In genomic region chr1:172376758-172377458, GRCm38 (mm10) we compare ENCODE assay signal across 8 mouse cellular contexts. TPM values are rescaled to one million over a fixed set of nuclear protein-coding genes. Genes with fewer than 3 reads are reported as not detected.
DNase-seq lines count a peak whose midpoint lies in the region; ATAC-seq lines count a peak whose summit lies in the region.

No protein-coding gene starts in this region.

- H3K9ac ChIP-seq in embryonic facial prominence, embryonic 13.5 days: peak overlapping the region; percentile 92
- H3K9ac ChIP-seq in liver, embryonic 13.5 days: peak overlapping the region; percentile 87
- H3K9ac ChIP-seq in neural tube, embryonic 13.5 days: peak overlapping the region; percentile 90

- H3K4me2 ChIP-seq in embryonic facial prominence, embryonic 13.5 days: peak overlapping the region; percentile 98
- H3K4me2 ChIP-seq in liver, embryonic 13.5 days: peak overlapping the region; percentile 97
- peak overlapping the region; percentile 87 for H3K4me2 ChIP-seq in neural tube, embryonic 13.5 days

- peak; percentile 59 to 69 for DNase-seq in cerebellum, postnatal 10 days
- DNase-seq in cerebellum, adult 9-11 months: no peak
- no peak for DNase-seq in hindbrain, embryonic 10.5 days (ENCODE audit: low spot score)
- DNase-seq in liver, embryonic 13.5 days: peak; percentile 20
- DNase-seq in right cerebral cortex, postnatal 25 days: no peak

- H3K27me3 ChIP-seq in embryonic facial prominence, embryonic 13.5 days: no peaks in the 10 kb centered on the region
- H3K27me3 ChIP-seq in hindbrain, embryonic 10.5 days (ENCODE audit: insufficient read depth, poor library complexity, severe bottlenecking): no peaks in the 10 kb centered on the region; the same call in 1 of the 2 replicates
- H3K27me3 ChIP-seq in liver, embryonic 13.5 days: peaks cover 2% of the 10 kb centered on the region; the same call in 1 of the 2 replicates
- H3K27me3 ChIP-seq in neural tube, embryonic 13.5 days: no peaks in the 10 kb centered on the region

- H3K9me3 ChIP-seq in embryonic facial prominence, embryonic 13.5 days: no peaks in the 10 kb centered on the region
- no peaks in the 10 kb centered on the region for H3K9me3 ChIP-seq in hindbrain, embryonic 10.5 days
- H3K9me3 ChIP-seq in liver, embryonic 13.5 days (replicated peaks): no peaks in the 10 kb centered on the region
- H3K9me3 ChIP-seq in neural tube, embryonic 13.5 days: no peaks in the 10 kb centered on the region

- WGBS in embryonic facial prominence, embryonic 13.5 days: 3% methylated on average over 61 of the region's 62 CpGs
- 3% methylated on average over 62 of the region's 62 CpGs for WGBS in hindbrain, embryonic 10.5 days
- under 1% methylated on average over 62 of the region's 62 CpGs for WGBS in liver, embryonic 13.5 days (ENCODE audit: insufficient replicate concordance)
- WGBS in neural tube, embryonic 13.5 days: 3% methylated on average over 60 of the region's 62 CpGs

- peaks cover 28% of the 10 kb centered on the region for H3K36me3 ChIP-seq in embryonic facial prominence, embryonic 13.5 days
- peaks cover 37% of the 10 kb centered on the region for H3K36me3 ChIP-seq in hindbrain, embryonic 10.5 days
- peaks cover 29% of the 10 kb centered on the region for H3K36me3 ChIP-seq in liver, embryonic 13.5 days
- peaks cover 31% of the 10 kb centered on the region for H3K36me3 ChIP-seq in neural tube, embryonic 13.5 days

- H3K4me3 ChIP-seq in embryonic facial prominence, embryonic 13.5 days: peak overlapping the region; percentile 97
- peak overlapping the region; percentile 98 for H3K4me3 ChIP-seq in hindbrain, embryonic 10.5 days
- H3K4me3 ChIP-seq in liver, embryonic 13.5 days (replicated peaks): peak overlapping the region; percentile 97
- H3K4me3 ChIP-seq in neural tube, embryonic 13.5 days: peak overlapping the region; percentile 83

- peak overlapping the region; percentile 57 for H3K27ac ChIP-seq in embryonic facial prominence, embryonic 13.5 days
- peak overlapping the region; percentile 91 for H3K27ac ChIP-seq in hindbrain, embryonic 10.5 days
- H3K27ac ChIP-seq in liver, embryonic 13.5 days: peak overlapping the region; percentile 78
- H3K27ac ChIP-seq in neural tube, embryonic 13.5 days (replicated peaks): peak overlapping the region; percentile 69

- ATAC-seq in CD4-positive, CD25-positive, alpha-beta regulatory T cell, adult 4 months: peak; percentile 44
- peak; percentile 54; the same call in 1 of the 2 replicates for ATAC-seq in embryonic facial prominence, embryonic 13.5 days (ENCODE audit: insufficient number of reproducible peaks, insufficient read depth, low FRiP score, low TSS enrichment, low read depth)
- peak; percentile 53 for ATAC-seq in liver, embryonic 13.5 days (ENCODE audit: low read depth)
- ATAC-seq in neural tube, embryonic 13.5 days (ENCODE audit: low read depth): no peak; the same call in 1 of the 2 replicates

- peaks cover 29% of the 10 kb centered on the region for H3K4me1 ChIP-seq in embryonic facial prominence, embryonic 13.5 days
- H3K4me1 ChIP-seq in hindbrain, embryonic 10.5 days (replicated peaks): peaks cover 25% of the 10 kb centered on the region
- H3K4me1 ChIP-seq in liver, embryonic 13.5 days (replicated peaks): peaks cover 39% of the 10 kb centered on the region
- H3K4me1 ChIP-seq in neural tube, embryonic 13.5 days (replicated peaks): peaks cover 50% of the 10 kb centered on the region

RNA-seq across cellular contexts. Expression of gene Pigm, which starts 0.6 kb away (rescaled TPM):
- polyA plus RNA-seq in CD4-positive, CD25-positive, alpha-beta regulatory T cell, adult 4 months (2017; shearing (Covaris generic)): 1 to 10 TPM; 3.6 to 6.0 TPM
- polyA plus RNA-seq in embryonic facial prominence, embryonic 13.5 days (2015; fragmentation: Nextera tagmentation; extraction: Ambion mirVana): 6.6 and 7.3 TPM in 2 replicates
- polyA plus RNA-seq in hindbrain, embryonic 10.5 days (2016; fragmentation: Nextera tagmentation; extraction: Ambion mirVana): 8.7 and 10.5 TPM in 2 replicates
- polyA plus RNA-seq in liver, embryonic 13.5 days (2015; fragmentation: Nextera tagmentation; extraction: Ambion mirVana): 2.4 and 2.7 TPM in 2 replicates
- 5.1 and 5.7 TPM in 2 replicates for polyA plus RNA-seq in neural tube, embryonic 13.5 days (2015; fragmentation: Nextera tagmentation; extraction: Ambion mirVana)

RNA-seq across cellular contexts. Expression of gene Kcnj10, which starts 35.9 kb away (rescaled TPM):
- not detected for polyA plus RNA-seq in CD4-positive, CD25-positive, alpha-beta regulatory T cell, adult 4 months (2017; shearing (Covaris generic))
- 0.06 TPM in 2 replicates for polyA plus RNA-seq in embryonic facial prominence, embryonic 13.5 days (2015; fragmentation: Nextera tagmentation; extraction: Ambion mirVana)
- polyA plus RNA-seq in hindbrain, embryonic 10.5 days (2016; fragmentation: Nextera tagmentation; extraction: Ambion mirVana): 0.31 and 0.77 TPM in 2 replicates
- 0.03 and 0.07 TPM in 2 replicates for polyA plus RNA-seq in liver, embryonic 13.5 days (2015; fragmentation: Nextera tagmentation; extraction: Ambion mirVana)
- polyA plus RNA-seq in neural tube, embryonic 13.5 days (2015; fragmentation: Nextera tagmentation; extraction: Ambion mirVana): 1.9 and 2.0 TPM in 2 replicates

RNA-seq across cellular contexts. Expression of gene Kcnj9, which starts 47.8 kb away (rescaled TPM):
- polyA plus RNA-seq in CD4-positive, CD25-positive, alpha-beta regulatory T cell, adult 4 months (2017; shearing (Covaris generic)): not detected
- 0.07 TPM in 1 of 2 replicates, not detected in the other for polyA plus RNA-seq in embryonic facial prominence, embryonic 13.5 days (2015; fragmentation: Nextera tagmentation; extraction: Ambion mirVana)
- polyA plus RNA-seq in hindbrain, embryonic 10.5 days (2016; fragmentation: Nextera tagmentation; extraction: Ambion mirVana): 0.11 and 0.71 TPM in 2 replicates
- 0.05 TPM in 1 of 2 replicates, not detected in the other for polyA plus RNA-seq in liver, embryonic 13.5 days (2015; fragmentation: Nextera tagmentation; extraction: Ambion mirVana)
- polyA plus RNA-seq in neural tube, embryonic 13.5 days (2015; fragmentation: Nextera tagmentation; extraction: Ambion mirVana): 1.5 and 2.1 TPM in 2 replicates

Comparison
In these comparisons a context has a peak if more than half of its experiments do, and no peak if none do; other contexts are left out.
1. DNase-seq: peak in cerebellum, postnatal 10 days (2 of 2) and liver, embryonic 13.5 days (single experiment); none in cerebellum, adult 9-11 months (single experiment), hindbrain, embryonic 10.5 days (single experiment) and right cerebral cortex, postnatal 25 days (single experiment).
2. Peak in every context shown above with its lines, with median percentiles within 50 percentile points of each other: H3K27ac ChIP-seq, H3K4me2 ChIP-seq, H3K4me3 ChIP-seq and H3K9ac ChIP-seq.